Mouse (Mus musculus) right cerebral cortex, adult 2 months (tissue): ENCODE measurements at regions not wholly inside any gene's neighbourhood (a gene's known extent, or its start where the extent isn't known, plus 50 kb on each side); places are given as distances from the start of the nearest gene placed in this dataset.

Source experiments
- DNase-seq, 2 experiments: peaks; one replicate each; pipeline ENCODE4 v3.0.0; 2021 to 2022; ENCODE audit warnings: low spot score in 2 of 2

DNA sequence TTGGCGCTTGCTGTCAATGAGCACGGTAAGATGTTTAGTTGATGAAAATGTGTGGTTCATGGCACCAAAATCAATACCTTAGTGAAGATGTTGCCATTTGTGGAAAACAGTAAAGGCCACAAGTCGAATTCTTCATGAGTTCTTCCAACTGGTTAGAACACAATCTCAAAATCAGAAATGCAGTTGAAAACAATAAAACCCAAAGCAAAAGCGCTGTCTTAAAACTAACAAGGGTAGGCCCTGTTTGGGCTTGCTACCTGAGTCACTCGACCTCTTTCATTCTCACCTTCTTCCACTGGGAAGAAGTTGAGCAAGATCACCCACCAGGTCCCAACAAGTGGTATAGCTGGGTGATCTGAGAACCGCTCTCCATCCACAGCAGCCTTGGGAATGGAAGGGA, 179.1 kb downstream of the Parm1 start:
- DNase-seq = no peak

DNA sequence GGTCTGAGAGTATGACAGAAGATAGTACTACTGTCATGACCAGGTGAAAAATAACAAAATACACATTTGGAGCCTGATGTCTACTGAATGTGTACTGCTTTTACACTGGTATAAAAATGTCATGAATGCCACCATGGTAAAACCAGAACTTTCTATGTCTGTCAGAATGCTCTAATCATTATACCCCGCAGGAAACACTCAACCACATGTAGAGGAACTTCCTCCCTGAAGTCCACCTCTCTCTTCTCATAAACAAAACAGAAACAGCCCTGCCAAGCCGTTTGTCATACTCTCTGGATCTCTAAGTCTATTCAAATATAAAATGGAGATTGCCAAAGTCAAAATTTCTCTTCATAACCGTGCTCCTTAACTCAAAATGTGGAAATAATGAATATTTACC, 178.2 kb downstream of the Parm1 start:
- DNase-seq = no peak

DNA sequence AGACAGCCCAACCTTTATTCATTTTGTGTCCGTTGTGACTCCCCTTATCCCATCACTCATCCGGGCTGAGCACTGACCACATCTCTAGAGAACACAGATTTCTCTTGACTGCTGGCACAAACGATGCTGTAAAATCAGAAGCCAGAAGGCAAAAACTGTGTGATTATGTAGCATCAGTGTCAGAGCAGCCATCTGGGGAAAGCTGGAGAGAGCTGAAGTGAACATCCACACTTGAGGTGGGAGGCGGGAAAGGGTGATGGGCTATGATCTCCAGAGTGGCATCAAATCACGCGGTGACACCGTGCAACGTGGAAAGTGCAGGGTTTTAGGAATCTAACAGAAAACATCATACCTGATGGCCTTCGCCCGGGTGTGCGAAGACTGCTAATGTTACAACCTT, 175.9 kb downstream of the Parm1 start:
- DNase-seq = no peak

DNA sequence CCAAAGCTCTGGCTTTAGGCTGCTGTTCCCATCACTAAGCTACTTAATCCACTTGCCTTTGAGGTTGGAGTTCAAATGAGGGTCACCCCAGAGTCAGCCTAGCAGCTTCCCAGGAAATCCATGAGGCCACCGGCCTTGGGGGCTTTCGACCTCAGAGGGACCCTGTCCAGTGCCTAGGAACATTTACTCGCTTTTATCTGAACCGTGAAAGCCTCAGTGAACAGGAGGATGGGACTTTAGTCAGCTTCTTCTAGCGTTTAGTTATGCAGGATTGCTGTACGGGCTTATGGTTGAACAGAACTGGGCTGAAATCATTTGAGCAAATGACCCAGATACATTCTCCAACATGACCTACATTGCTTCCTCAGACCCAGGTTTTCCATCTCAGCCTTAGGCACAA, 174.9 kb downstream of the Parm1 start:
- DNase-seq = no peak

DNA sequence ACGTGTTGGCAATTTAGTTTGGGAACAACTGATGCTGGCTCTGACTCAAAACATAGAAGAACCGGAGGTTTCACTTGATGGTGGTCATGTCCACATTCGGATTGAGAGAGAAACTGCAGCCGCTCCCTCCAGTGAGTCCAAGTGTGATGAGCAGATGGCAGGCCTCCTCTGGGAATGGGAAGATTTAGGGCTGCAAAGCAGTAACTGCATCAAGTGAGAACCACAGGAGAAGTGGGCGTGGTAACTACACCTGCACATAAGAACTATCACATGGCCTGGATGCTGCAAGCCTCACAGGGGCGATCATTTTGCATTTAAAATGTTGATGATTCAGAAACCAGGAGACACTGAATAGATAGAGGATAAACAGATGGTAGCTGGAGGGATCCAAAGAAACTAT, 161.3 kb downstream of the Parm1 start:
- DNase-seq = peak; percentile 14 to 30
